Mouse (Mus musculus): Measurements from ENCODE around the gene Ghdc. TPM values are rescaled to one million over a fixed set of nuclear protein-coding genes. Genes with fewer than 3 reads are reported as not detected.

Gene Ghdc
- polyA plus RNA-seq, 1 experiment, result 5.5 TPM

DNA sequence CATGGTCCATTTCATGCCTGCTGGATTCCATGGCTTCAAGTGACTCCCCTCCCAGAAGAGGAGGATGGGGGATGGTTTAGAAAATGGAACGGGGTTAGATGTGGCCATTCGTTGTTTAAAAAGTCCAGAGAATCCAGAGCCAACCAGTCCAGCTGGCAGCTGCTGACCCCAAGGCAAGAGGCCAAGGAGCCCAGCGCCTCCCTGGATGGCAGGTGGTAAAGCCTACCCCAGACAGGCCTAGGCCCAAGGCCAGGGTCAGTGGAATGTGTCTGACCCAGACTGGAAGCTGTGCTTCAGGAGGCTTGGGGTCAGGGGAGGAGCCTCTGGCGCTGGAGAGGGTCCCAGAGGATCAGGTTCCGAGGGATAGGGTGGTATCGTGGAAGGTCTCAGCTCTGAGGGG, 29.4 kb downstream of the Ghdc start:
- H3K79me3 ChIP-seq (ENCODE audit: low read depth), result peaks cover 16% of the 10 kb centered on the region
- H3K36me3 ChIP-seq (ENCODE audit: control insufficient read depth, insufficient read depth), result no peaks in the 10 kb centered on the region
- H3K79me2 ChIP-seq (ENCODE audit: control insufficient read depth, insufficient read depth), result peaks cover 18% of the 10 kb centered on the region
- H3K4me3 ChIP-seq (ENCODE audit: insufficient read depth, poor library complexity, severe bottlenecking), result no peak overlapping the region
- peaks cover 17% of the 10 kb centered on the region for H3K27me3 ChIP-seq (ENCODE audit: control insufficient read depth, insufficient read depth, insufficient read length)
- TF ChIP-seq CEBPB (IDR thresholded peaks at IDR 0.05; ENCODE audit: low read depth) (no peak), CTCF (IDR thresholded peaks at IDR 0.05; ENCODE audit: control insufficient read depth, insufficient read depth, insufficient read length) (no peak), MAX (IDR thresholded peaks at IDR 0.05) (no peak), MYOG (IDR thresholded peaks at IDR 0.05; ENCODE audit: control insufficient read depth, extremely low read depth, insufficient read length) (no peak), MYOD1 (IDR thresholded peaks at IDR 0.05; ENCODE audit: control insufficient read depth, insufficient read length, low read depth) (no peak), USF1 (IDR thresholded peaks at IDR 0.05; ENCODE audit: low read depth) (no peak), FOSL1 (IDR thresholded peaks at IDR 0.05; ENCODE audit: insufficient read depth, low read length, poor library complexity, severe bottlenecking) (no peak)
- no peak overlapping the region for H3ac ChIP-seq (ENCODE audit: control insufficient read depth, insufficient read length, low read depth)

DNA sequence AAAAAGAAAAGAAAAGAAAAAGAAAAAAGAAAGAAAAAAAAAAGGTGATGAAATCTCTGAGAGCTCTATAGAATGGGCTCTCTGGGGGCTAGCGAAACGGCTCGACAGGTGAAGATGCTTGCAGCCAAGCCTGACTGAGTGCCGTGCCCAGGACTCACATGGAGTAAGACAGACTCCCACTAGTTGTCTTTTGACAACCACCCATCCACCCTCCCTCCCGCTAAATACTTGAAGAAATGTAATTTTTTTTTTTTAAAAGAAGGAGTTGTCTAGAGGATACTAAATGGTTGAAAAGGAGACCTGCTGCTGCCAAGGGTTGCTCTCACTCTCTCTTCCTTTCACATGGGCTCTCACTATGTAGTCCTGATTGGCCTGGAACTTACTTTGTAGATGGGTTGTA, 32.0 kb downstream of the Ghdc start:
- Histone ChIP-seq H3ac (ENCODE audit: control insufficient read depth, insufficient read length, low read depth) (no peak overlapping the region), H3K4me3 (ENCODE audit: insufficient read depth, poor library complexity, severe bottlenecking) (peak overlapping the region; percentile 28), H3K79me3 (ENCODE audit: low read depth) (peaks cover 41% of the 10 kb centered on the region), H3K27me3 (ENCODE audit: control insufficient read depth, insufficient read depth, insufficient read length) (peaks cover 7% of the 10 kb centered on the region), H3K79me2 (ENCODE audit: control insufficient read depth, insufficient read depth) (peaks cover 44% of the 10 kb centered on the region), H3K36me3 (ENCODE audit: control insufficient read depth, insufficient read depth) (peaks cover 10% of the 10 kb centered on the region)
- TF ChIP-seq CTCF (IDR thresholded peaks at IDR 0.05; ENCODE audit: control insufficient read depth, insufficient read depth, insufficient read length) (no peak), MYOG (IDR thresholded peaks at IDR 0.05; ENCODE audit: control insufficient read depth, extremely low read depth, insufficient read length) (no peak), MYOD1 (IDR thresholded peaks at IDR 0.05; ENCODE audit: control insufficient read depth, insufficient read length, low read depth) (no peak), FOSL1 (IDR thresholded peaks at IDR 0.05; ENCODE audit: insufficient read depth, low read length, poor library complexity, severe bottlenecking) (no peak), USF1 (IDR thresholded peaks at IDR 0.05; ENCODE audit: low read depth) (no peak), CEBPB (IDR thresholded peaks at IDR 0.05; ENCODE audit: low read depth) (no peak), MAX (IDR thresholded peaks at IDR 0.05) (no peak)

DNA sequence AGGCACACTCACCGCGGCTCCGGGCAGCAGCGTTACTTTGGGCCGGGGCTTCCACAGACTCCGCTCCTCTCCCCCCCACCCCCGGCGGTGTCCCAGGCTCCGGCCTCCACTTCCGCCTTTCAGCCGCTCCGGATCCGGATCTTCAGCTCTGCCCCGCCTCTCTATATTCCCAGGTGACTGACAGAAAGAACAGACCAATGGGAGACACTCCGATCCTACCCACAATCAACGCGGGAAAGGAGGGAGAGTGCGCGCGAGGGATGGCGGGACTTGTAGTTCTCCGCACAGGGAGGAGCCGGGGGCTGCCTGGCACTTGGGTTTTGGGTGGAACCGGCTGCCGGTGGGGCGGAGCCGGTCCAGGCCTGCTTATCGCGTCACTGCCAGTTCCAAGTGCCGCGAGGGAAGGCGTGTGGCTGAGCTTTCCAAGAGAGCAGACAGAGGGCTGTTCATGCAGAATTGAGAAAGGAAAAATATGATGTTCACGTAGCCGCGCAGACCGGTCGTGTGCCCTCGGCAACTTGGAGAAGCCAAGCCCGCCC, 32.6 kb downstream of the Ghdc start, which contains the start of gene Rab5c:
Rab5c (minus strand) TSS at position 150 of the 539 bp plus-strand sequence.
- TF ChIP-seq USF1 (IDR thresholded peaks at IDR 0.05; ENCODE audit: low read depth) (no peak), FOSL1 (IDR thresholded peaks at IDR 0.05; ENCODE audit: insufficient read depth, low read length, poor library complexity, severe bottlenecking) (no peak), MYOD1 (IDR thresholded peaks at IDR 0.05; ENCODE audit: control insufficient read depth, insufficient read length, low read depth) (no peak), MAX (IDR thresholded peaks at IDR 0.05) (peak; percentile 16), CTCF (IDR thresholded peaks at IDR 0.05; ENCODE audit: control insufficient read depth, insufficient read depth, insufficient read length) (no peak)
- peaks cover 47% of the 10 kb centered on the region for H3K79me3 ChIP-seq (ENCODE audit: low read depth)
- H3K27me3 ChIP-seq (ENCODE audit: control insufficient read depth, insufficient read depth, insufficient read length), result peaks cover 2% of the 10 kb centered on the region
- H3K36me3 ChIP-seq (ENCODE audit: control insufficient read depth, insufficient read depth), result peaks cover 16% of the 10 kb centered on the region
- peaks cover 50% of the 10 kb centered on the region for H3K79me2 ChIP-seq (ENCODE audit: control insufficient read depth, insufficient read depth)
- peak within 1 kb of the TSS; percentile 98 for H3ac ChIP-seq (ENCODE audit: control insufficient read depth, insufficient read length, low read depth)
- peak within 1 kb of the TSS; percentile 99 for H3K4me3 ChIP-seq (ENCODE audit: insufficient read depth, poor library complexity, severe bottlenecking)

DNA sequence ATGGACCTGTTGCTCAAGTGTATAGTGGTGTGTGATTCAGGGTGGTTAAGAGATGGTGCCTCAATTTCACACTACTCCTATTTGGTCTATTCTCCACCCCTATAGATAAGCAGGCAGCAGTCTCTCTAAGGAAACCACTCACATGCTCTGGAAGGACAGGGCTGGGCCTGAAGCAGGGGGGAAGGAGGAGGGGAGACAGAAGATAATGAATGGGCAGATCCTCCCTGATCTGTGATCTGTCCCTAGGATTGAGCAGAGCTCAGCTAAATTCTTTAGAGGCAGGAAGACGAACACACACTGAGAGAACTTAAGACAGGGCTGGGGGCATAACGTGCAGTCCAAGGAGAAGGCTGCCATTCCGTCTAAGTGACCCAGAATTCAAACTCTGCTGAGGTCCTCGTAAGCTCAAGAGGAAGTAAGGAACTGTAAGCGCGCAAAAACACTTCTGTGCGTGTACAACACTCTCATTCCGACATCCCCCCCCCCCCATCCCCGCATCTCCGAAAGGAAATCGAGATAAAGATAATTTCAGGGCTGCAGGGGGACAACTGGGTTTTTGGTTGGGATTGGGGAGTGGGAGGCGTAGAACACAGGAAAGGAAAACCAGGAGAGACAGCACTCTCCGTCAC, 33.5 kb downstream of the Ghdc start:
- Histone ChIP-seq H3K79me2 (ENCODE audit: control insufficient read depth, insufficient read depth) (peaks cover 59% of the 10 kb centered on the region), H3K27me3 (ENCODE audit: control insufficient read depth, insufficient read depth, insufficient read length) (no peaks in the 10 kb centered on the region), H3K4me3 (ENCODE audit: insufficient read depth, poor library complexity, severe bottlenecking) (peak overlapping the region; percentile 99), H3K79me3 (ENCODE audit: low read depth) (peaks cover 53% of the 10 kb centered on the region), H3ac (ENCODE audit: control insufficient read depth, insufficient read length, low read depth) (peak overlapping the region; percentile 98), H3K36me3 (ENCODE audit: control insufficient read depth, insufficient read depth) (peaks cover 21% of the 10 kb centered on the region)
- TF ChIP-seq USF1 (IDR thresholded peaks at IDR 0.05; ENCODE audit: low read depth), result no peak
- TF ChIP-seq FOSL1 (IDR thresholded peaks at IDR 0.05; ENCODE audit: insufficient read depth, low read length, poor library complexity, severe bottlenecking), result no peak
- no peak for TF ChIP-seq MYOG (IDR thresholded peaks at IDR 0.05; ENCODE audit: control insufficient read depth, extremely low read depth, insufficient read length)
- no peak for TF ChIP-seq CEBPB (IDR thresholded peaks at IDR 0.05; ENCODE audit: low read depth)
- TF ChIP-seq MAX (IDR thresholded peaks at IDR 0.05), result no peak
- TF ChIP-seq MYOD1 (IDR thresholded peaks at IDR 0.05; ENCODE audit: control insufficient read depth, insufficient read length, low read depth), result no peak
- TF ChIP-seq CTCF (IDR thresholded peaks at IDR 0.05; ENCODE audit: control insufficient read depth, insufficient read depth, insufficient read length), result no peak

DNA sequence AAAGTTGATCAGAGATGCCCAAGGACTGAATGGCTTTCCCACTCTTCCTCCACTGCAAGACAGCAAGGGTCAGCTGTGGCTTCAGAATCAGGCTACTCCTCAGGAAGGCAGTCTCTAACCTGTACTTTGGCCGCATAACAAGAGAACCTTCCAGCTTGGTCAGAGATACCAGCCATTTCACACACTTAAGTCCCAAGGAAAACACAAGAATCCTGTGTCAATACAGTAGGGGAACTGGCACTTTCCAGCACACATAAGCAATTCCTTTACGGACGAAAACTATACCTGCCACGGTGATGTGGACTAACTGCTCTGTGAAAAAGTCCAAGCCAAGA, 34.0 kb downstream of the Ghdc start:
- H3K79me3 ChIP-seq (ENCODE audit: low read depth), result peaks cover 58% of the 10 kb centered on the region
- no peak overlapping the region for H3ac ChIP-seq (ENCODE audit: control insufficient read depth, insufficient read length, low read depth)
- peaks cover 64% of the 10 kb centered on the region for H3K79me2 ChIP-seq (ENCODE audit: control insufficient read depth, insufficient read depth)
- H3K36me3 ChIP-seq (ENCODE audit: control insufficient read depth, insufficient read depth), result peaks cover 21% of the 10 kb centered on the region
- peak overlapping the region; percentile 99 for H3K4me3 ChIP-seq (ENCODE audit: insufficient read depth, poor library complexity, severe bottlenecking)
- H3K27me3 ChIP-seq (ENCODE audit: control insufficient read depth, insufficient read depth, insufficient read length), result no peaks in the 10 kb centered on the region
- TF ChIP-seq USF1 (IDR thresholded peaks at IDR 0.05; ENCODE audit: low read depth), result no peak
- no peak for TF ChIP-seq MYOG (IDR thresholded peaks at IDR 0.05; ENCODE audit: control insufficient read depth, extremely low read depth, insufficient read length)
- no peak for TF ChIP-seq MYOD1 (IDR thresholded peaks at IDR 0.05; ENCODE audit: control insufficient read depth, insufficient read length, low read depth)
- no peak for TF ChIP-seq FOSL1 (IDR thresholded peaks at IDR 0.05; ENCODE audit: insufficient read depth, low read length, poor library complexity, severe bottlenecking)
- TF ChIP-seq CTCF (IDR thresholded peaks at IDR 0.05; ENCODE audit: control insufficient read depth, insufficient read depth, insufficient read length), result no peak
- TF ChIP-seq MAX (IDR thresholded peaks at IDR 0.05), result no peak
- TF ChIP-seq CEBPB (IDR thresholded peaks at IDR 0.05; ENCODE audit: low read depth), result no peak
